Mouse (Mus musculus): ENCODE data around the gene Agmo. TPM values are rescaled to one million over a fixed set of nuclear protein-coding genes. Genes with fewer than 3 reads are reported as not detected.

Agmo gene
- polyA plus RNA-seq, 1 experiment = 0.02 TPM

DNA sequence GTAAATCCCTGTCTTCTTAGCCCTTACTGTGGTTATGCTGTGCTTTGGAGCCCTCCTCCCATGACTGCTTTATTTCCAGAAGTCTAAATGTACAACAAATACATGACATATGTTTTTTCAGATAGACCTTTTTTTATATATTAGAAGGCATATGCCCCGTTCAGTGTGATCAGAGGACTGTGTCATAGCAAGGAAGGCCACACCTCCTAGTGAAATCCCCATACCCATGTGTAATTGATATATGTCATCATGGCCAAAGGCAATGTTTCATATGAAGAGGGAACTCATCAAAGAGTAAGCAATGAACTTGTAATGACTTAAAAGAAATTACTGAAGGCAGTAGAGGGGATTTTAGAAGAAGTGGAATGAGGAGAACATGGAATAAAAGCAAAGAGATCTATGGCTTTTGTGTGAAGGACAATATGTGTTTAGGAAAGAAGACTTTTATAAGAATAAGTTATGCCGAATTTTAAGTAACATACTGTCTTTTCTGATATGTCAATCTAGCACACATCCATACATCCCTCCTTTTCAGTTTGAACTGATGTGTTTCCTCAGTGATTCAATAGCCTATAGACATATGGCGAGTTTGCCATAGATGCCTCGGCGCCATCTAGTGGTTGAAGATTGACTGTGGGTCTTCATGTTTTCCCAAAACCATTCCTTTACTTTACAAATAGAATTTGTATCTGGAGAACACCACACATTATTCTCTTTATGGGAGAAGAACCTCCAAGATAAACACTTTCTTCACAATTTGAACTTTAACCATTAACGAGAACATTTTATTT, 209.1 kb downstream of the Agmo start:
- Histone ChIP-seq H3K79me2 (ENCODE audit: control insufficient read depth, insufficient read depth) (no peaks in the 10 kb centered on the region), H3K27me3 (ENCODE audit: control insufficient read depth, insufficient read depth, insufficient read length) (no peaks in the 10 kb centered on the region), H3K36me3 (ENCODE audit: control insufficient read depth, insufficient read depth) (no peaks in the 10 kb centered on the region), H3K79me3 (ENCODE audit: low read depth) (no peaks in the 10 kb centered on the region), H3K4me3 (ENCODE audit: insufficient read depth, poor library complexity, severe bottlenecking) (no peak overlapping the region), H3ac (ENCODE audit: control insufficient read depth, insufficient read length, low read depth) (no peak overlapping the region)
- no peak for TF ChIP-seq CTCF (IDR thresholded peaks at IDR 0.05; ENCODE audit: control insufficient read depth, insufficient read depth, insufficient read length)
- TF ChIP-seq MYOD1 (IDR thresholded peaks at IDR 0.05; ENCODE audit: control insufficient read depth, insufficient read length, low read depth) = no peak
- TF ChIP-seq USF1 (IDR thresholded peaks at IDR 0.05; ENCODE audit: low read depth) = no peak
- TF ChIP-seq MYOG (IDR thresholded peaks at IDR 0.05; ENCODE audit: control insufficient read depth, extremely low read depth, insufficient read length) = no peak
- no peak for TF ChIP-seq MAX (IDR thresholded peaks at IDR 0.05)
- TF ChIP-seq CEBPB (IDR thresholded peaks at IDR 0.05; ENCODE audit: low read depth) = no peak
- no peak for TF ChIP-seq FOSL1 (IDR thresholded peaks at IDR 0.05; ENCODE audit: insufficient read depth, low read length, poor library complexity, severe bottlenecking)

DNA sequence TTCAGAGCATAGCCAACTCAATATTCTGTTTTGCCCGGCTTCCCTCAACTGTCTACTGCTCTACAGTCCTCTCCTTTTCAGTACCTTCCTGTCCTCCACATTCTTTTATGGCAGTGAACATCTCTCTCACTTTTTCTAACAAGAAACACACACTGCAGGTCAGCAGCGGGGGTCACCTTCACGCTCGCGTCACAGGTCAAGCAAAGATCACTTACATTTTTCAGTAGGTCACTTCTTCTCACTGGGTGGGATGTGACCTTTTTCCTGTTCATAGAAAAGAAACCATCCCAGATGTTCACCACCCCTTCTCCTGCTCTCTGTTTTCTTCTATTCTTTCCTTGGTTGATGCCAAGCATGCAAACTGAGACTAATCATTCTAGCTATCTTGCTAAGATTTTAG, 230.2 kb downstream of the Agmo start:
- no peak overlapping the region for H3K4me3 ChIP-seq (ENCODE audit: insufficient read depth, poor library complexity, severe bottlenecking)
- no peak overlapping the region for H3ac ChIP-seq (ENCODE audit: control insufficient read depth, insufficient read length, low read depth)
- H3K27me3 ChIP-seq (ENCODE audit: control insufficient read depth, insufficient read depth, insufficient read length) = no peaks in the 10 kb centered on the region
- no peak for TF ChIP-seq MAX (IDR thresholded peaks at IDR 0.05)
- H3K79me2 ChIP-seq (ENCODE audit: control insufficient read depth, insufficient read depth) = no peaks in the 10 kb centered on the region
- H3K36me3 ChIP-seq (ENCODE audit: control insufficient read depth, insufficient read depth) = no peaks in the 10 kb centered on the region
- H3K79me3 ChIP-seq (ENCODE audit: low read depth) = no peaks in the 10 kb centered on the region

DNA sequence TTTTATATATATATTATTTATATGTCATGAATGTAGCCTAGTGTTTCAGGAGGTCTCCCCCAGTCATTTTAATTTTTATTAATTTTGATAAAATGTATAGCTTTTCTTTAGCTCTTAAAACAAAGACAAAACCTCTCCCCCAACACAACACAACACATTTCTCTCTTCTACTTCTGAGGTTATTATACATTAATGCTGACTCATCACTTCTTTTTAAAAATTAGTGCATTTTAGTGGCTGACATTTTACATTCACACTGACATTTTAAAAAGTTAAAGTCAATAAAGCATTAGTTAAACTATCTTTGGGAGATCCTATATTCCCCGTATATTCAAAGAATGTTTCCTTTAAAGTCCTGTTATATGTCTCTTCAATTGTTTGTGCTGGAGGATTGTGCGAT, 235.4 kb downstream of the Agmo start:
- TF ChIP-seq FOSL1 (IDR thresholded peaks at IDR 0.05; ENCODE audit: insufficient read depth, low read length, poor library complexity, severe bottlenecking) = no peak
- no peak for TF ChIP-seq CEBPB (IDR thresholded peaks at IDR 0.05; ENCODE audit: low read depth)
- TF ChIP-seq MYOD1 (IDR thresholded peaks at IDR 0.05; ENCODE audit: control insufficient read depth, insufficient read length, low read depth) = no peak
- TF ChIP-seq USF1 (IDR thresholded peaks at IDR 0.05; ENCODE audit: low read depth) = no peak
- TF ChIP-seq MAX (IDR thresholded peaks at IDR 0.05) = no peak
- no peak for TF ChIP-seq MYOG (IDR thresholded peaks at IDR 0.05; ENCODE audit: control insufficient read depth, extremely low read depth, insufficient read length)
- no peak for TF ChIP-seq CTCF (IDR thresholded peaks at IDR 0.05; ENCODE audit: control insufficient read depth, insufficient read depth, insufficient read length)
- H3K79me2 ChIP-seq (ENCODE audit: control insufficient read depth, insufficient read depth) = no peaks in the 10 kb centered on the region
- H3K27me3 ChIP-seq (ENCODE audit: control insufficient read depth, insufficient read depth, insufficient read length) = no peaks in the 10 kb centered on the region
- H3K4me3 ChIP-seq (ENCODE audit: insufficient read depth, poor library complexity, severe bottlenecking) = no peak overlapping the region
- no peaks in the 10 kb centered on the region for H3K36me3 ChIP-seq (ENCODE audit: control insufficient read depth, insufficient read depth)
- no peaks in the 10 kb centered on the region for H3K79me3 ChIP-seq (ENCODE audit: low read depth)
- H3ac ChIP-seq (ENCODE audit: control insufficient read depth, insufficient read length, low read depth) = no peak overlapping the region

DNA sequence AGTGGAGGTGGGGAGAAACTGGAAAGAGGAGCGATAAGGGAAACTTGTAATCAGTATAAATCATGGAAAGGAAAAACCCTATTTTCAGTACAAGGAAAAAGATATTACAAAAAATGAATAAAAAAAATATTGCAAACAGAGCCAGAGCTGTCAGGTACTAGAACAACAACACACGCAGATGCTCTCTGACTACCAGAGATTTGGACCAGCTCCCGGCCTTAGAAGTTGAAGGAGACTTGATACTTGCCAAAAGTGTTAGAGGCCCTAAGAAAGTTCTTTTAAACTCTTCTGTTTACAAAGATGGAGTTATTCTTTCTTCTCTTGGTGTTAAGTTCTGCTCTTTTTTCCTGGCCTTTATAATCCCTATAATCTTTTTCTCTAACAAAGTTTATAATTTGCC, 246.6 kb downstream of the Agmo start:
- H3K4me3 ChIP-seq (ENCODE audit: insufficient read depth, poor library complexity, severe bottlenecking) = no peak overlapping the region
- no peaks in the 10 kb centered on the region for H3K79me2 ChIP-seq (ENCODE audit: control insufficient read depth, insufficient read depth)
- no peaks in the 10 kb centered on the region for H3K27me3 ChIP-seq (ENCODE audit: control insufficient read depth, insufficient read depth, insufficient read length)
- TF ChIP-seq MYOD1 (IDR thresholded peaks at IDR 0.05; ENCODE audit: control insufficient read depth, insufficient read length, low read depth) (no peak), FOSL1 (IDR thresholded peaks at IDR 0.05; ENCODE audit: insufficient read depth, low read length, poor library complexity, severe bottlenecking) (no peak), CEBPB (IDR thresholded peaks at IDR 0.05; ENCODE audit: low read depth) (no peak), CTCF (IDR thresholded peaks at IDR 0.05; ENCODE audit: control insufficient read depth, insufficient read depth, insufficient read length) (no peak), MYOG (IDR thresholded peaks at IDR 0.05; ENCODE audit: control insufficient read depth, extremely low read depth, insufficient read length) (no peak), MAX (IDR thresholded peaks at IDR 0.05) (no peak), USF1 (IDR thresholded peaks at IDR 0.05; ENCODE audit: low read depth) (no peak)
- H3K79me3 ChIP-seq (ENCODE audit: low read depth) = no peaks in the 10 kb centered on the region
- H3ac ChIP-seq (ENCODE audit: control insufficient read depth, insufficient read length, low read depth) = no peak overlapping the region
- H3K36me3 ChIP-seq (ENCODE audit: control insufficient read depth, insufficient read depth) = no peaks in the 10 kb centered on the region

DNA sequence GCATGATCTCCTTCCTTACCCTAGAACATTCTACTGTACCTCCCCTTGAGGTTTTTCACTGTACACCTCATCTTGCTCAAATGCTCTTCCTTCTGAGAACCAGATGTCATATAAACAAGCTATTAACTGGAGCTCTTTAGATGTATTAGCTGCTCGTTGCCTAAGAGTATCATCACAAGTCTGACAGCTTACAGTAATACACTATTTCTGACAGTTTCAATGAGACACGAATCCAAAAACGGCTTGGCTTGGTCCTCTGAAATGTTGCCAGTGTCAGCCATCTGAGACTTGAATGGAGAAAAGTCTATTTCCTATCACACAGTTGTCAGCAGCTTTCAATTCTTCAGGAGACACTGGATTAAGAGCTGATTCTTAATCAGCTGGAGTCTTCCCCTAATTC, 257.4 kb downstream of the Agmo start:
- Histone ChIP-seq H3ac (ENCODE audit: control insufficient read depth, insufficient read length, low read depth) (no peak overlapping the region), H3K79me2 (ENCODE audit: control insufficient read depth, insufficient read depth) (no peaks in the 10 kb centered on the region), H3K79me3 (ENCODE audit: low read depth) (no peaks in the 10 kb centered on the region), H3K36me3 (ENCODE audit: control insufficient read depth, insufficient read depth) (no peaks in the 10 kb centered on the region), H3K27me3 (ENCODE audit: control insufficient read depth, insufficient read depth, insufficient read length) (no peaks in the 10 kb centered on the region), H3K4me3 (ENCODE audit: insufficient read depth, poor library complexity, severe bottlenecking) (no peak overlapping the region)
- no peak for TF ChIP-seq MAX (IDR thresholded peaks at IDR 0.05)
- no peak for TF ChIP-seq USF1 (IDR thresholded peaks at IDR 0.05; ENCODE audit: low read depth)
- no peak for TF ChIP-seq MYOG (IDR thresholded peaks at IDR 0.05; ENCODE audit: control insufficient read depth, extremely low read depth, insufficient read length)
- no peak for TF ChIP-seq MYOD1 (IDR thresholded peaks at IDR 0.05; ENCODE audit: control insufficient read depth, insufficient read length, low read depth)
- no peak for TF ChIP-seq FOSL1 (IDR thresholded peaks at IDR 0.05; ENCODE audit: insufficient read depth, low read length, poor library complexity, severe bottlenecking)
- no peak for TF ChIP-seq CEBPB (IDR thresholded peaks at IDR 0.05; ENCODE audit: low read depth)
- TF ChIP-seq CTCF (IDR thresholded peaks at IDR 0.05; ENCODE audit: control insufficient read depth, insufficient read depth, insufficient read length) = no peak

DNA sequence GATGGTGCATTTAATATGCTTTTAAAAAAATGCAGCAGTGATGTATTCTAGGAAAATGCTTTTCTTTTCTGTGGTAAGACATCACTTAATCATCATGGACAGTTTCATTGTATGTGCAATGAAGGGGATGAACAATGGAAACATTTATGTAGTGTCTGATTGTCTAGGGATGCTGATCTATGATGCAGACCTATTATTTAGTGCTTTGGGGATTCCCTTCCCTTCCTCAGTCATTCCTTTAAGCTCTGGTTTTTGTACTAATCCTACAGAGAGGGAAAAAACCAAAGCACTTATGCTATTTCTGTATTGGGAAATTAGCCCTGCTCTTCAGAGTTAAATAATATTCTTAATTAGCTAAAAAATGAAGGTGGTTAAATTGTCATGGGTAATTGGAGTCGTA, 266.0 kb downstream of the Agmo start:
- Histone ChIP-seq H3ac (ENCODE audit: control insufficient read depth, insufficient read length, low read depth) (no peak overlapping the region), H3K27me3 (ENCODE audit: control insufficient read depth, insufficient read depth, insufficient read length) (no peaks in the 10 kb centered on the region), H3K79me3 (ENCODE audit: low read depth) (no peaks in the 10 kb centered on the region), H3K36me3 (ENCODE audit: control insufficient read depth, insufficient read depth) (no peaks in the 10 kb centered on the region), H3K79me2 (ENCODE audit: control insufficient read depth, insufficient read depth) (no peaks in the 10 kb centered on the region), H3K4me3 (ENCODE audit: insufficient read depth, poor library complexity, severe bottlenecking) (no peak overlapping the region)
- TF ChIP-seq FOSL1 (IDR thresholded peaks at IDR 0.05; ENCODE audit: insufficient read depth, low read length, poor library complexity, severe bottlenecking) (no peak), USF1 (IDR thresholded peaks at IDR 0.05; ENCODE audit: low read depth) (no peak), MYOG (IDR thresholded peaks at IDR 0.05; ENCODE audit: control insufficient read depth, extremely low read depth, insufficient read length) (no peak)
